Mouse (Mus musculus) MEL (cell line): ENCODE data around the gene Spice1. TPM values are rescaled to one million over a fixed set of nuclear protein-coding genes. Genes with fewer than 3 reads are reported as not detected.

ENCODE experiments used
- DNase-seq: peaks from one replicate; pipeline ENCODE4 v3.0.0; 2011; ENCODE audit warnings: low read depth, low spot score
- H3K27ac ChIP-seq: 2 replicates; pipeline ENCODE4 v1.5.1; 2012; ENCODE audit warnings: low read depth, mild to moderate bottlenecking, control low read depth, low read length, moderate library complexity; ENCODE audit not compliant: control insufficient read depth
- H3K27me3 ChIP-seq, 2 experiments: fragments of 150-350 bp in 1 of 2; sonication (generic) in 1 of 2; 2 replicates each; pipeline ENCODE4 v1.6.1; 2012; ENCODE audit warnings: low read length in 2 of 2, mild to moderate bottlenecking in 2 of 2, improper control_type of control experiment in 1 of 2, moderate library complexity in 1 of 2; ENCODE audit not compliant: insufficient read depth in 2 of 2, control insufficient read depth in 1 of 2
- H3K36me3 ChIP-seq, 2 experiments: 2 replicates each; pipeline ENCODE4 v1.6.1; 2012 to 2014; ENCODE audit warnings: low read length in 2 of 2, improper control_type of control experiment in 1 of 2, inconsistent platforms in 1 of 2, mild to moderate bottlenecking in 1 of 2; ENCODE audit not compliant: insufficient read depth in 2 of 2, control insufficient read depth in 1 of 2
- H3K4me1 ChIP-seq, 2 experiments: fragments of 150-350 bp in 1 of 2; sonication (generic) in 1 of 2; 2 replicates each; pipeline ENCODE4 v1.6.1; 2012; ENCODE audit warnings: low read length in 2 of 2, improper control_type of control experiment in 1 of 2, mild to moderate bottlenecking in 1 of 2; ENCODE audit not compliant: insufficient read depth in 2 of 2, control insufficient read depth in 1 of 2
- H3K4me3 ChIP-seq, 2 experiments: fragments of 150-350 bp in 1 of 2; sonication (generic) in 1 of 2; 2 replicates each; pipeline ENCODE4 v1.5.1; 2012; ENCODE audit warnings: low read depth in 2 of 2, low read length in 2 of 2, mild to moderate bottlenecking in 2 of 2, moderate library complexity in 2 of 2, control low read depth in 1 of 2, improper control_type of control experiment in 1 of 2; ENCODE audit not compliant: control insufficient read depth in 1 of 2, insufficient read depth in 1 of 2
- H3K79me2 ChIP-seq: 2 replicates; pipeline ENCODE4 v1.6.1; 2012; ENCODE audit warnings: mild to moderate bottlenecking, low read length, moderate library complexity; ENCODE audit not compliant: control insufficient read depth, poor library complexity, insufficient read depth
- H3K9ac ChIP-seq: 2 replicates; pipeline ENCODE4 v1.6.1; 2012; ENCODE audit warnings: low read depth, mild to moderate bottlenecking, control low read depth, low read length, moderate library complexity; ENCODE audit not compliant: control insufficient read depth, poor library complexity, severe bottlenecking
- H3K9me3 ChIP-seq: fragments of 150-350 bp; sonication (generic); replicated peaks from 2 replicates; pipeline ENCODE4 v1.6.1; 2012; ENCODE audit warnings: mild to moderate bottlenecking, low read length, improper control_type of control experiment, moderate library complexity; ENCODE audit not compliant: insufficient read depth
- BHLHE40 ChIP-seq: IDR thresholded peaks from 2 replicates; pipeline ENCODE4 v1.6.1; 2012; ENCODE audit warnings: low read depth, mild to moderate bottlenecking, inconsistent platforms, low read length, improper control_type of control experiment, borderline replicate concordance
- EP300 ChIP-seq, 2 experiments: IDR thresholded peaks; 2 replicates each; pipeline ENCODE4 v1.6.1; 2011; ENCODE audit warnings: improper control_type of control experiment in 2 of 2, low read length in 2 of 2, low read depth in 1 of 2, mild to moderate bottlenecking in 1 of 2
- GABPA ChIP-seq: IDR thresholded peaks from 2 replicates; pipeline ENCODE4 v1.6.1; 2012; ENCODE audit warnings: low read depth, mild to moderate bottlenecking, inconsistent platforms, low read length, improper control_type of control experiment, moderate library complexity
- HCFC1 ChIP-seq: IDR thresholded peaks from 2 replicates; pipeline ENCODE4 v1.6.1; 2012; ENCODE audit warnings: low read depth, mild to moderate bottlenecking, inconsistent platforms, low read length, improper control_type of control experiment, moderate library complexity
- KAT2A ChIP-seq: conservative IDR thresholded peaks from 2 replicates; pipeline ENCODE4 v1.6.1; 2012; ENCODE audit warnings: low read depth, low read length, improper control_type of control experiment, inconsistent platforms
- MAX ChIP-seq: IDR thresholded peaks from 2 replicates; pipeline ENCODE4 v1.6.1; 2011; ENCODE audit warnings: low read length, improper control_type of control experiment
- MAZ ChIP-seq: IDR thresholded peaks from 2 replicates; pipeline ENCODE4 v1.6.1; 2012; ENCODE audit warnings: low read depth, mild to moderate bottlenecking, inconsistent platforms, low read length, improper control_type of control experiment
- MEF2A ChIP-seq: IDR thresholded peaks from 2 replicates; pipeline ENCODE4 v1.6.1; 2014; ENCODE audit warnings: low read depth, mild to moderate bottlenecking, inconsistent platforms, low read length, improper control_type of control experiment; ENCODE audit not compliant: poor library complexity, insufficient replicate concordance, severe bottlenecking; ENCODE audit errors: extremely low read depth
- NRF1 ChIP-seq: IDR thresholded peaks from 2 replicates; pipeline ENCODE4 v1.6.1; 2014; ENCODE audit warnings: low read depth, mild to moderate bottlenecking, inconsistent platforms, low read length, improper control_type of control experiment, moderate library complexity; ENCODE audit not compliant: poor library complexity, insufficient read depth, severe bottlenecking
- RCOR1 ChIP-seq: IDR thresholded peaks from 2 replicates; pipeline ENCODE4 v1.6.1; 2012; ENCODE audit warnings: low read depth, mild to moderate bottlenecking, inconsistent platforms, low read length, improper control_type of control experiment
- SIN3A ChIP-seq: IDR thresholded peaks from 2 replicates; pipeline ENCODE4 v1.6.1; 2012; ENCODE audit warnings: low read length, improper control_type of control experiment, inconsistent platforms
- SMC3 ChIP-seq: IDR thresholded peaks from 2 replicates; pipeline ENCODE4 v1.6.1; 2011; ENCODE audit warnings: low read depth, low read length, improper control_type of control experiment
- USF1 ChIP-seq: IDR thresholded peaks from 2 replicates; pipeline ENCODE4 v1.6.1; 2014; ENCODE audit warnings: low read depth, mild to moderate bottlenecking, inconsistent platforms, low read length, improper control_type of control experiment, moderate library complexity
- USF2 ChIP-seq, 2 experiments: IDR thresholded peaks; 2 replicates each; pipeline ENCODE4 v1.6.1; 2011 to 2012; ENCODE audit warnings: improper control_type of control experiment in 2 of 2, low read length in 2 of 2, borderline replicate concordance in 1 of 2, inconsistent platforms in 1 of 2, low read depth in 1 of 2, mild to moderate bottlenecking in 1 of 2; ENCODE audit not compliant: insufficient read depth in 1 of 2
- ZKSCAN1 ChIP-seq: IDR thresholded peaks from 2 replicates; pipeline ENCODE4 v1.6.1; 2012; ENCODE audit warnings: low read depth, mild to moderate bottlenecking, inconsistent platforms, low read length, improper control_type of control experiment, moderate library complexity
- polyA plus RNA-seq, 2 experiments: library from polyadenylated mRNA; stranded (reverse) in 1 of 2; unstranded in 1 of 2; fragments of >175 nt in 1 of 2; fragments of >200 nt in 1 of 2; gene quantifications; 2 replicates each; pipeline versions ENCODE4 v1.2.1 to v1.2.4; 2012; ENCODE audit warnings: low replicate concordance in 2 of 2, low read depth in 1 of 2; ENCODE audit not compliant: insufficient read length in 2 of 2, insufficient read depth in 1 of 2, missing spikeins in 1 of 2
- total RNA-seq: library from RNA; depleted of rRNA; stranded (reverse); fragments of 300-350 nt; gene quantifications from 2 replicates; pipeline ENCODE4 v1.2.3, GENCODE M21; 2012

The Spice1 gene
- total and polyA plus RNA-seq, 3 experiments = 14.8 to 24.1 TPM; not detected in 1

- no peak within 1 kb of the TSS for H3K4me3 ChIP-seq
- H3K9me3 ChIP-seq = no peaks in the 10 kb centered on the region
- H3K36me3 ChIP-seq = no peaks in the 10 kb centered on the region
- H3K27ac ChIP-seq = no peak within 1 kb of the TSS
- no peaks in the 10 kb centered on the region for H3K27me3 ChIP-seq
- H3K9ac ChIP-seq = no peak within 1 kb of the TSS
- no peak for DNase-seq
- H3K79me2 ChIP-seq = no peaks in the 10 kb centered on the region
- H3K4me1 ChIP-seq = no peaks in the 10 kb centered on the region
- TF ChIP-seq MEF2A (no peak), GABPA (no peak), NRF1 (no peak), RCOR1 (no peak), SMC3 (no peak), SIN3A (no peak), MAZ (no peak), MAX (no peak)
Observed at GRCm38 (mm10) chr16:44394577-44395243, 47.8 kb downstream of the Spice1 start, which contains the start of gene Cfap44. Cfap44 (plus strand) TSS chr16:44394796.

GRCm38 (mm10) chr16:44404933-44405332, 58.0 kb downstream of the Spice1 start:
- H3K79me2 ChIP-seq = no peaks in the 10 kb centered on the region
- H3K36me3 ChIP-seq = no peaks in the 10 kb centered on the region
- H3K4me3 ChIP-seq = no peak overlapping the region
- peaks cover 0 to 2% of the 10 kb centered on the region in 2 experiments; a peak in 1 of 4 replicates for H3K27me3 ChIP-seq
- no peak for TF ChIP-seq SIN3A
- TF ChIP-seq USF2 (IDR thresholded peaks at IDR 0.05; ENCODE audit: borderline replicate concordance in 1 of 2, insufficient read depth in 1 of 2, low read depth in 1 of 2, low read length in 2 of 2) = no peak
- TF ChIP-seq GABPA = no peak
- TF ChIP-seq NRF1 = no peak
- no peak for TF ChIP-seq SMC3
- TF ChIP-seq MAX = no peak
- TF ChIP-seq HCFC1 = no peak
- no peak for TF ChIP-seq EP300 (IDR thresholded peaks at IDR 0.05; ENCODE audit: low read depth in 1 of 2, low read length in 2 of 2)
- TF ChIP-seq USF1 = no peak
- TF ChIP-seq MAZ = no peak
- no peak for TF ChIP-seq KAT2A
- TF ChIP-seq ZKSCAN1 = no peak
- no peak for TF ChIP-seq BHLHE40
- no peak overlapping the region for H3K9ac ChIP-seq
- no peak overlapping the region for H3K27ac ChIP-seq
- no peak for DNase-seq
- no peaks in the 10 kb centered on the region for H3K4me1 ChIP-seq
- no peaks in the 10 kb centered on the region for H3K9me3 ChIP-seq
